In the genomic region with DNA sequence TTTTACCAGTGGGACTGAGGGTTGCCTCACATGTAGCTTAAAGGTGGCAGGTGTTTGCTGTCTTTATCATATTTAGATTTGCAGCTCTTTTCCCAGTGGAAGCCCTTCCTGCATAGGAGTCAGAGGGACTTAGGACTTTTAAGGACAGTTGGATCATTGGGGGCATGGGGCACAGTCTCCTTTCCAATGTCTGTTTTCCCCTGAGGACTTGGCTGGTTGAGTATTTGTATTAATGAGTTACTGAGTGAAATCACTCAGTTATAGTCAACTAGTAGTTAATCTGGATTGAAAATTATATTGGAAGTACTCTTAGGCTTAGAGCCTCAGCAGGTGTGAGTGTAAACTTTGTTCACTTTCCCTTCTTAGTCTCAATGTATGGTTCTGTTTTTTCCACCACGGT, we compare ENCODE assay signal across 16 mouse cellular contexts.
DNase-seq lines count a peak whose midpoint lies in the region; ATAC-seq and TF ChIP-seq lines count a peak whose summit lies in the region.
"Had no signal": no experiment of that assay in that cellular context is flagged by ENCODE, and none has a peak within 500 bp of the region (broad histone marks: within the 10 kb centered on the region; RNA-seq: fewer than 3 reads in every experiment).

No protein-coding gene starts in this region.

- no peak for TF ChIP-seq CTCF in kidney, adult 2 months (conservative IDR thresholded peaks at IDR 0.05; ENCODE audit: insufficient read depth, insufficient read length, low read depth, low read length)
- no peak for TF ChIP-seq CTCF in kidney, postnatal 0 days (IDR thresholded peaks at IDR 0.05; ENCODE audit: low read depth)

- ATAC-seq in kidney, postnatal 0 days (replicated peaks; ENCODE audit: low FRiP score, low read depth), result peak; percentile 52; the same call in 1 of the 2 replicates
- ATAC-seq in midbrain, embryonic 11.5 days (ENCODE audit: low FRiP score), result no peak
- ATAC-seq: forebrain, embryonic 15.5 days had no signal

- H3K27ac ChIP-seq in kidney, adult 2 months (ENCODE audit: insufficient read depth, low read depth, low read length), result peak overlapping the region; percentile 56
- H3K27ac ChIP-seq in kidney, postnatal 0 days, result no peak overlapping the region
- no peak overlapping the region for H3K27ac ChIP-seq in midbrain, embryonic 11.5 days (ENCODE audit: low read depth, low read length)
- H3K27ac ChIP-seq: embryonic facial prominence, embryonic 12.5 days; forebrain, embryonic 15.5 days; heart, embryonic 13.5 days had no signal

- H3K27me3 ChIP-seq in kidney, adult 2 months (replicated peaks; ENCODE audit: control insufficient read depth, insufficient read depth, low read length), result no peaks in the 10 kb centered on the region
- H3K27me3 ChIP-seq in kidney, postnatal 0 days (ENCODE audit: insufficient read depth, low read length), result no peaks in the 10 kb centered on the region
- no peaks in the 10 kb centered on the region for H3K27me3 ChIP-seq in midbrain, embryonic 11.5 days (ENCODE audit: control insufficient read depth, insufficient read depth, low read length)
- H3K27me3 ChIP-seq: embryonic facial prominence, embryonic 12.5 days; forebrain, embryonic 15.5 days; heart, embryonic 13.5 days had no signal

- H3K9ac ChIP-seq in kidney, postnatal 0 days (ENCODE audit: low read depth, low read length), result no peak overlapping the region
- H3K9ac ChIP-seq in midbrain, embryonic 11.5 days (ENCODE audit: low read length), result no peak overlapping the region
- H3K9ac ChIP-seq: embryonic facial prominence, embryonic 12.5 days; forebrain, embryonic 15.5 days; heart, embryonic 13.5 days had no signal

- 43% methylated on average over 1 of the region's 1 CpGs for WGBS in kidney, adult 2 months
- WGBS in kidney, postnatal 0 days, result 56% methylated on average over 1 of the region's 1 CpGs
- 71% methylated on average over 1 of the region's 1 CpGs for WGBS in midbrain, embryonic 11.5 days

- H3K4me2 ChIP-seq in kidney, postnatal 0 days (ENCODE audit: low read length), result no peak overlapping the region
- no peak overlapping the region for H3K4me2 ChIP-seq in midbrain, embryonic 11.5 days
- H3K4me2 ChIP-seq: embryonic facial prominence, embryonic 12.5 days; forebrain, embryonic 15.5 days; heart, embryonic 13.5 days had no signal

- H3K4me3 ChIP-seq in kidney, adult 2 months (ENCODE audit: insufficient read depth, low read depth, low read length), result no peak overlapping the region
- no peak overlapping the region for H3K4me3 ChIP-seq in kidney, postnatal 0 days (replicated peaks; ENCODE audit: low read depth, low read length)
- H3K4me3 ChIP-seq in midbrain, embryonic 11.5 days (ENCODE audit: low read depth, low read length), result no peak overlapping the region
- H3K4me3 ChIP-seq: embryonic facial prominence, embryonic 12.5 days; forebrain, embryonic 15.5 days; heart, embryonic 13.5 days had no signal

- TF ChIP-seq POLR2A in kidney, adult 2 months (IDR thresholded peaks at IDR 0.05; ENCODE audit: low read depth, low read length), result no peak

- H3K9me3 ChIP-seq in kidney, postnatal 0 days (replicated peaks; ENCODE audit: low read length), result no peaks in the 10 kb centered on the region
- no peaks in the 10 kb centered on the region for H3K9me3 ChIP-seq in midbrain, embryonic 11.5 days (ENCODE audit: control insufficient read depth, low read length)
- H3K9me3 ChIP-seq: embryonic facial prominence, embryonic 12.5 days; forebrain, embryonic 15.5 days; heart, embryonic 13.5 days had no signal

- DNase-seq in kidney, adult 2 months, result peak; percentile 75
- peak; percentile 33 to 71 for DNase-seq in kidney, adult 8-10 months
- DNase-seq in kidney, postnatal 0 days (ENCODE audit: low spot score), result no peak
- peak; percentile 24 to 52 for DNase-seq in kidney, postnatal 36 days
- no peak for DNase-seq in embryo, embryonic 10.5 days (ENCODE audit: low spot score)
- DNase-seq in midbrain, embryonic 11.5 days (ENCODE audit: low spot score, missing footprints), result no peak
- DNase-seq: adrenal gland, adult 8-10 months; cerebellum, adult 11 months; cerebellum, adult 8-10 months; cerebellum, postnatal 14 days; gastrocnemius, postnatal 36 days; heart, adult 11 months; heart, postnatal 36 days had no signal

- no peaks in the 10 kb centered on the region for H3K36me3 ChIP-seq in kidney, adult 2 months (ENCODE audit: control insufficient read depth, insufficient read depth, low read length)
- no peaks in the 10 kb centered on the region for H3K36me3 ChIP-seq in kidney, postnatal 0 days (ENCODE audit: insufficient read depth, low read length)
- no peaks in the 10 kb centered on the region for H3K36me3 ChIP-seq in midbrain, embryonic 11.5 days (ENCODE audit: control insufficient read depth, insufficient read depth, low read length)
- H3K36me3 ChIP-seq: embryonic facial prominence, embryonic 12.5 days; forebrain, embryonic 15.5 days; heart, embryonic 13.5 days had no signal

- H3K4me1 ChIP-seq in kidney, adult 2 months (ENCODE audit: control insufficient read depth, insufficient read depth, low read length), result no peaks in the 10 kb centered on the region
- H3K4me1 ChIP-seq in kidney, postnatal 0 days (replicated peaks; ENCODE audit: insufficient read depth, low read length), result no peaks in the 10 kb centered on the region
- no peaks in the 10 kb centered on the region for H3K4me1 ChIP-seq in midbrain, embryonic 11.5 days (ENCODE audit: control insufficient read depth, insufficient read depth, low read length)
- H3K4me1 ChIP-seq: embryonic facial prominence, embryonic 12.5 days; forebrain, embryonic 15.5 days; heart, embryonic 13.5 days had no signal

Comparison
In these comparisons a context has a peak if more than half of its experiments do, and no peak if none do; other contexts are left out.
1. DNase-seq: peak in kidney, adult 2 months (single experiment), kidney, adult 8-10 months (2 of 2) and kidney, postnatal 36 days (2 of 2); none in kidney, postnatal 0 days (single experiment), embryo, embryonic 10.5 days (single experiment) and midbrain, embryonic 11.5 days (single experiment).